Mouse (Mus musculus): ENCODE data around the gene Mlf2.

DNA sequence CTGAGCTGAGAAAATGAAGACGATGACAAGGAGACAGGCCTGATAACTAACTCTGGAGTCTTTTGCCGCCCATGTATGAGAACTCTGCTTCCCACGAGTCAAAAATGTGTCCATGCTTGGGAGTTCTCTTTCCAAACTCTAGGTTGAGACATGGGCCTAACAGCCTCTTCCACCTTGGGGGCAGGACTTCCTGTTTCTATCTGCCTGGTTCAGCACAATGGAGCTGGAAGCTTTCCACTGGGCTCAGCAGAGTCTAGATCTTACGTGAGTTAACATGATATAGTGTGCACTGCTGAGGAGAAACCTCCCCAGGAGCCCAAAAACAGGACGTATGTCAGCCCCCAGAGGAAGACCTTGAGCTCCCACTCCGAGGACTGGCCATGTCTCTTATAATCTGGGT lies 18.0 kb upstream of the Mlf2 start:
- TF ChIP-seq CTCF (IDR thresholded peaks at IDR 0.05; ENCODE audit: control insufficient read depth, insufficient read depth, insufficient read length) (no peak), USF1 (IDR thresholded peaks at IDR 0.05; ENCODE audit: low read depth) (no peak), MAX (IDR thresholded peaks at IDR 0.05) (no peak), CEBPB (IDR thresholded peaks at IDR 0.05; ENCODE audit: low read depth) (no peak), MYOD1 (IDR thresholded peaks at IDR 0.05; ENCODE audit: control insufficient read depth, insufficient read length, low read depth) (no peak), FOSL1 (IDR thresholded peaks at IDR 0.05; ENCODE audit: insufficient read depth, low read length, poor library complexity, severe bottlenecking) (no peak)
